Mouse (Mus musculus) midbrain, embryonic 14.5 days (tissue): ENCODE data around the gene Specc1. TPM values are rescaled to one million over a fixed set of nuclear protein-coding genes. Genes with fewer than 3 reads are reported as not detected.

ENCODE experiments used
- ATAC-seq: fragments of 200-750 bp; cut with Nextera tagmentation; 2 replicates; pipeline ENCODE4 v1.8.0; 2017; ENCODE audit warnings: moderate number of reproducible peaks, moderate library complexity; ENCODE audit not compliant: low FRiP score, low TSS enrichment
- DNase-seq: peaks from one replicate; pipeline ENCODE4 v3.0.0-alpha.2; 2015
- H3K27ac ChIP-seq: fragments of 300-500 bp; sonication (generic); replicated peaks from 2 replicates; pipeline ENCODE4 v1.5.1; 2014; ENCODE audit warnings: mild to moderate bottlenecking, low read depth, low read length, moderate library complexity
- H3K27me3 ChIP-seq: fragments of 300-500 bp; sonication (generic); 2 replicates; pipeline ENCODE4 v1.6.1; 2014; ENCODE audit warnings: low read length, control low read depth, mixed read lengths; ENCODE audit not compliant: control insufficient read depth, insufficient read depth
- H3K36me3 ChIP-seq: fragments of 300-500 bp; sonication (generic); 2 replicates; pipeline ENCODE4 v1.6.1; 2014; ENCODE audit warnings: low read length, control low read depth; ENCODE audit not compliant: control insufficient read depth, insufficient read depth
- H3K4me1 ChIP-seq: fragments of 300-500 bp; sonication (generic); 2 replicates; pipeline ENCODE4 v1.6.1; 2014; ENCODE audit warnings: mild to moderate bottlenecking, antibody characterized with exemption, low read length, control low read depth; ENCODE audit not compliant: control insufficient read depth, insufficient read depth
- H3K4me2 ChIP-seq: fragments of 300-500 bp; sonication (generic); 2 replicates; pipeline ENCODE4 v1.6.1; 2014; ENCODE audit warnings: mild to moderate bottlenecking, low read length, moderate library complexity
- H3K4me3 ChIP-seq: fragments of 300-500 bp; sonication (generic); replicated peaks from 2 replicates; pipeline ENCODE4 v1.5.1; 2014; ENCODE audit warnings: low read depth, low read length
- H3K9ac ChIP-seq: fragments of 300-500 bp; sonication (generic); replicated peaks from 2 replicates; pipeline ENCODE4 v1.6.1; 2014; ENCODE audit warnings: mild to moderate bottlenecking, low read length, moderate library complexity
- H3K9me3 ChIP-seq: fragments of 300-500 bp; sonication (generic); 2 replicates; pipeline ENCODE4 v1.6.1; 2016; ENCODE audit warnings: low read length, control low read depth, mixed read lengths; ENCODE audit not compliant: control insufficient read depth
- WGBS: fragments of 180-500 bp; shearing (Covaris S2); extraction: QIAGEN DNeasy Blood & Tissue Kit; methylation state at CpG from one replicate; pipeline ENCODE4 v1.1.7; 2014; 5-methylcytosine and 5-hydroxymethylcytosine counted together
- polyA plus RNA-seq: library from polyadenylated mRNA; unstranded; fragments of >200 nt; fragmentation: Nextera tagmentation; extraction: Ambion mirVana; gene quantifications from 2 replicates; pipeline ENCODE4 v1.2.1, GENCODE M21; 2014

The Specc1 gene
- polyA plus RNA-seq, 1 experiment from 2014 or later = 16.6 TPM

GRCm38 (mm10) chr11:62153057-62153456, 196.5 kb downstream of the Specc1 start:
- WGBS = 94% methylated on average over 4 of the region's 4 CpGs
- peaks cover 13% of the 10 kb centered on the region; the same call in 1 of the 2 replicates for H3K36me3 ChIP-seq
- ATAC-seq = no peak
- H3K4me2 ChIP-seq = no peak overlapping the region
- no peaks in the 10 kb centered on the region for H3K9me3 ChIP-seq
- H3K4me3 ChIP-seq = no peak overlapping the region
- no peaks in the 10 kb centered on the region for H3K4me1 ChIP-seq
- no peak overlapping the region for H3K9ac ChIP-seq
- H3K27me3 ChIP-seq = no peaks in the 10 kb centered on the region
- no peak overlapping the region for H3K27ac ChIP-seq
- no peak for DNase-seq

- Histone ChIP-seq H3K36me3 (0 out of 2 replicates have a peak, but pooled peaks cover 5% of the 10 kb centered on the region), H3K27ac (no peak overlapping the region), H3K27me3 (no peaks in the 10 kb centered on the region), H3K4me3 (no peak overlapping the region), H3K9me3 (no peaks in the 10 kb centered on the region), H3K4me2 (no peak overlapping the region), H3K4me1 (no peaks in the 10 kb centered on the region), H3K9ac (no peak overlapping the region)
- DNase-seq (no peak), ATAC-seq (no peak)
- 93% methylated on average over 7 of the region's 7 CpGs for WGBS
Observed at GRCm38 (mm10) chr11:62159803-62160202, 203.2 kb downstream of the Specc1 start.

- Histone ChIP-seq H3K27ac (no peak overlapping the region), H3K4me1 (no peaks in the 10 kb centered on the region), H3K9me3 (no peaks in the 10 kb centered on the region), H3K27me3 (no peaks in the 10 kb centered on the region), H3K36me3 (0 out of 2 replicates have a peak, but pooled peaks cover 5% of the 10 kb centered on the region), H3K4me2 (no peak overlapping the region), H3K4me3 (no peak overlapping the region), H3K9ac (no peak overlapping the region)
- ATAC-seq (no peak), DNase-seq (no peak)
- WGBS = 91% methylated on average over 2 of the region's 2 CpGs
Observed at GRCm38 (mm10) chr11:62161450-62161849, 204.9 kb downstream of the Specc1 start.

- Histone ChIP-seq H3K36me3 (0 out of 2 replicates have a peak, but pooled peaks cover 5% of the 10 kb centered on the region), H3K4me3 (no peak overlapping the region), H3K27ac (no peak overlapping the region), H3K27me3 (no peaks in the 10 kb centered on the region), H3K4me1 (no peaks in the 10 kb centered on the region), H3K9ac (no peak overlapping the region), H3K9me3 (no peaks in the 10 kb centered on the region), H3K4me2 (no peak overlapping the region)
- WGBS = 89% methylated on average over 3 of the region's 3 CpGs
- no peak for DNase-seq
- ATAC-seq = no peak
Observed at GRCm38 (mm10) chr11:62164357-62164756, 207.8 kb downstream of the Specc1 start.

GRCm38 (mm10) chr11:62166503-62166902, 209.9 kb downstream of the Specc1 start:
- DNase-seq (no peak), ATAC-seq (no peak)
- H3K27me3 ChIP-seq = no peaks in the 10 kb centered on the region
- whole genome bisulfite sequencing = 70% methylated on average over 3 of the region's 3 CpGs
- H3K27ac ChIP-seq = no peak overlapping the region
- H3K4me1 ChIP-seq = no peaks in the 10 kb centered on the region
- H3K4me3 ChIP-seq = no peak overlapping the region
- peaks cover 9% of the 10 kb centered on the region; the same call in 1 of the 2 replicates for H3K36me3 ChIP-seq
- H3K9ac ChIP-seq = no peak overlapping the region
- no peak overlapping the region for H3K4me2 ChIP-seq
- H3K9me3 ChIP-seq = no peaks in the 10 kb centered on the region

GRCm38 (mm10) chr11:62168146-62168545, 211.6 kb downstream of the Specc1 start:
- 92% methylated on average over 3 of the region's 3 CpGs for WGBS
- H3K4me1 ChIP-seq = no peaks in the 10 kb centered on the region
- no peaks in the 10 kb centered on the region for H3K9me3 ChIP-seq
- DNase-seq (no peak), ATAC-seq (no peak)
- H3K27ac ChIP-seq = no peak overlapping the region
- H3K4me3 ChIP-seq = no peak overlapping the region
- H3K36me3 ChIP-seq = peaks cover 8% of the 10 kb centered on the region; the same call in 1 of the 2 replicates
- no peak overlapping the region for H3K9ac ChIP-seq
- no peak overlapping the region for H3K4me2 ChIP-seq
- no peaks in the 10 kb centered on the region for H3K27me3 ChIP-seq

GRCm38 (mm10) chr11:62177395-62178113, 221.0 kb downstream of the Specc1 start:
- Histone ChIP-seq H3K9ac (no peak overlapping the region), H3K4me3 (no peak overlapping the region), H3K27ac (no peak overlapping the region), H3K9me3 (no peaks in the 10 kb centered on the region), H3K4me1 (no peaks in the 10 kb centered on the region), H3K36me3 (no peaks in the 10 kb centered on the region), H3K4me2 (no peak overlapping the region), H3K27me3 (no peaks in the 10 kb centered on the region)
- ATAC-seq (no peak), DNase-seq (no peak)
- WGBS = 92% methylated on average over 10 of the region's 10 CpGs

- Histone ChIP-seq H3K36me3 (no peaks in the 10 kb centered on the region), H3K9ac (no peak overlapping the region), H3K27ac (no peak overlapping the region), H3K4me2 (no peak overlapping the region), H3K27me3 (no peaks in the 10 kb centered on the region), H3K9me3 (no peaks in the 10 kb centered on the region), H3K4me3 (no peak overlapping the region), H3K4me1 (no peaks in the 10 kb centered on the region)
- ATAC-seq (no peak), DNase-seq (no peak)
- WGBS = 95% methylated on average over 6 of the region's 6 CpGs
Observed at GRCm38 (mm10) chr11:62180791-62181190, 224.2 kb downstream of the Specc1 start.

- no peak for ATAC-seq
- Histone ChIP-seq H3K4me3 (no peak overlapping the region), H3K4me2 (no peak overlapping the region), H3K4me1 (no peaks in the 10 kb centered on the region), H3K27me3 (no peaks in the 10 kb centered on the region), H3K36me3 (no peaks in the 10 kb centered on the region), H3K9ac (no peak overlapping the region), H3K27ac (no peak overlapping the region), H3K9me3 (no peaks in the 10 kb centered on the region)
- WGBS = 94% methylated on average over 4 of the region's 4 CpGs
- no peak for DNase-seq
Observed at GRCm38 (mm10) chr11:62184900-62185299, 228.3 kb downstream of the Specc1 start.
